Mouse (Mus musculus): ENCODE results near the gene Acss2.
"Not testable (repeated sequence)": the region's sequence is repeated elsewhere in the genome, so short reads cannot be mapped to it uniquely, and the experiment has no call there.

The Acss2 gene

GRCm38 (mm10) chr2:155537761-155538462, 20.2 kb downstream of the Acss2 start:
- DNase-seq (ENCODE audit: low read depth, low spot score) = no peak

GRCm38 (mm10) chr2:155538463-155539057, 20.8 kb downstream of the Acss2 start:
- not testable (repeated sequence) for DNase-seq (ENCODE audit: low read depth, low spot score)

DNA sequence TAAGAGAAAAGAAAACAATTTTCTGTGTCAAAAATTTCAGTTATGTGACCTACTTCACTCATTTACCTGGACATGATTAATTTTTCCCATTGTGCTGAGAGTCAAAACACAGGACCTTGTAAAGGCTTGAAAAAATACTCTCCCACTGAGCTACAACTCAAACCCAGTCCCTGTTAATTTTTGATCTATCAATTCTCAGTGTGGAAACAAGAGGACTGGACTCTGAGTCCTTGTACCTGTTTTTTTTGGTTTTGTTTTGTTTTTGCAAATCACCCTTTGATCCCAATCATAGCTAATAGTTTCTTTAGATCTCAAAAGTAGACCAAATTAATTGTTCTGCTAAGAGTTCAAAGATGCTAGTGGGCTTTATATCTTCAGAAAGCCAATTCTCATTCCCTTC, 21.9 kb downstream of the Acss2 start:
- DNase-seq (ENCODE audit: low read depth, low spot score) = no peak

DNA sequence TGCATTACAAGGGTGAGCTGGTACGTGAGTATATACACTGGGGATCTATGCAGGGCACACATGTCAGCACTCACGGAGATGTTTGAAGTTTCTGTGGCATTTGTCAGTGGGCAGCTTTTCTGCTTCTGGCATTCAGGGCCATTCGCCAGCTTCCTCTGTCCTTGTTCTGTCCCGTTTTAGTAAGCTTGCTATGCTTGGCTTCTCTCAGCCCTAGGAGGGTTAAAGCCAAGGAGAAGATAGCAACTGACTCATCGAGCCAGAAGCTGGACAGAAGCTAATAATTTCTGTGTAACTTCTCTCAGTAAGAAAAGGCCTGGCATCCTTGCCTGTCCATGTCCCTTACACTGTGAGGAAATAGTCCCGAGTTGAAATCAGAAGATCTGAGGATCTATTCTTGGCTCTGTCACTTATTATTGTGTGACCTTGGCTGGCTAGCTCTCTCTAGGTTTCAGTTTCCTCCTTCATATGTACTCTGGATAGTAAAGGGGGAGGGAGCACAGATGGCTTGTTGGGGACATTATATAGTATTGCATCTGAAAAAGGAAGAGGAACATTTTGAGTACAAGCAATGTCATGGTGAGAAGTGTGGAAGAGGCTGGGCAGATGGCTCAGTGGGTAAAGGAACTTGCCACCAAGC, 23.2 kb downstream of the Acss2 start:
- no peak for DNase-seq (ENCODE audit: low read depth, low spot score)

- no peak for DNase-seq (ENCODE audit: low read depth, low spot score)
Observed at GRCm38 (mm10) chr2:155546955-155547354, 29.2 kb downstream of the Acss2 start.

DNA sequence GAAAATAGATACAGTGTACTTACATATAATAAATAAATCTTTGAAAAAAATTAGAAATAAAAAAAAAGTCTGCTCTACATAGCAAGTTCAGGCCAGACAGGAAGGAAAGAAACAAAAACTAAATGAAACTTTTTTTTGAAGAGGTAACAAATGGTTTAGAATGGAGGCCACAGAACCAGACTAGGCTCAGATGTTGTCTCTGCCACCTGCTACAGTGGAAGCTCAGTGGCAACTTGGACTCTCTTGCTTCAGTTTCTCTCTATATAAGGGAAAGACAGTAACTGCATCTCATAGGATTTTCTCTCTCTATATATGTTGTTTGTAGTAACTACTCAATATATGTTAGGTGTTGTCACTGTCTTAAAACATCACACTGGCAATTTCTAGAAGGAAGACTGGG, 34.6 kb downstream of the Acss2 start:
- no peak for DNase-seq (ENCODE audit: low read depth, low spot score)

- DNase-seq (ENCODE audit: low read depth, low spot score) = no peak
Observed at GRCm38 (mm10) chr2:155552949-155553354, 35.2 kb downstream of the Acss2 start.

DNA sequence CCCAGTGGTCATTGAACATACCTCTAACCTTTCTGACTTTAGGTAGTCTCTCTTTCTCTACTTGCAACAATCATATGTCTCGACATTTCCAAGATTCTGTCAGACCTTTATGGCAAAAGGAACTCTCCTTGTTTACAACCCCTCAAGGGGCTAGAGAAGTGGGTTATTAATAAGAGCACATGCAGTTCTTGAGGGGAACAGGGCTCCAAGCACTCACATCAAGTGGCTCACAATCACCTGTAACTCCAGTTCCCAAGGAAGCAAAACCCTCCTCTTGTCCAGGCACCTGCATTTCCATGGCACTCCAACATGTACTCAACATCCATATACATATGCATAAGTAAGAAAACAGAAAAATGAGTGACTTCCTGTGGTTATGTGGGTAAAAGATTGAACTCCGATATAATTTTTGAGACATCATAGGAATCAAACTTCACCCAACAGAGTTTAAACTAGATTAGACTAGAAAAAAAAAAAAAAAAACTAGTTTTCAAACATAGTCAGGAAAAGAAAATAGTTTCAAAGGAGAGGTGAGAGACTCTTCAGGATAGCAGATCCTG, 36.8 kb downstream of the Acss2 start:
- no peak for DNase-seq (ENCODE audit: low read depth, low spot score)

- no peak for DNase-seq (ENCODE audit: low read depth, low spot score)
Observed at GRCm38 (mm10) chr2:155562209-155562608, 44.5 kb downstream of the Acss2 start.

- no peak for DNase-seq (ENCODE audit: low read depth, low spot score)
Observed at GRCm38 (mm10) chr2:155562934-155563333, 45.2 kb downstream of the Acss2 start.

DNA sequence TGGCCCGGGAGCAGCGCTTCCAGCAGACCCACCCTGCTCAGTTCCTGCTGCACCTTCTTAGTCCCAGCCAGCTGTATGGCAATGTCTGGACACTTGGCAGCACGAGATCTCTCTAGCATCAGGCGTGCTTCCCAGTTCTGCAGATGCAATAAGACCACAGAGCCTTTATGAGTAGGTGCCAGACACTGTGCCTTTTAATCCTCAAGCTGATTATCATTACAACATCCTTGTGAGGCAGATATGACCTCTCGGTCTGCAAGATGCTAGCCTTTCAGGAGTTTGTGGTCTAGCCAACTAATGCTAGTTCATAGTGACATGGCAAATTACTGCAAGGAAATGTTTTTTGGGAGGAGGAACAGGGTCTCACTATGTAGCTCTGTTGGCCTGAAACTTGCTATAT, 50.0 kb downstream of the Acss2 start:
- DNase-seq (ENCODE audit: low read depth, low spot score) = no peak

GRCm38 (mm10) chr2:155569223-155569807, 51.6 kb downstream of the Acss2 start:
- DNase-seq (ENCODE audit: low read depth, low spot score) = no peak

GRCm38 (mm10) chr2:155573001-155573400, 55.3 kb downstream of the Acss2 start:
- no peak for DNase-seq (ENCODE audit: low read depth, low spot score)

- DNase-seq (ENCODE audit: low read depth, low spot score) = no peak
Observed at GRCm38 (mm10) chr2:155573996-155574395, 56.2 kb downstream of the Acss2 start.

DNA sequence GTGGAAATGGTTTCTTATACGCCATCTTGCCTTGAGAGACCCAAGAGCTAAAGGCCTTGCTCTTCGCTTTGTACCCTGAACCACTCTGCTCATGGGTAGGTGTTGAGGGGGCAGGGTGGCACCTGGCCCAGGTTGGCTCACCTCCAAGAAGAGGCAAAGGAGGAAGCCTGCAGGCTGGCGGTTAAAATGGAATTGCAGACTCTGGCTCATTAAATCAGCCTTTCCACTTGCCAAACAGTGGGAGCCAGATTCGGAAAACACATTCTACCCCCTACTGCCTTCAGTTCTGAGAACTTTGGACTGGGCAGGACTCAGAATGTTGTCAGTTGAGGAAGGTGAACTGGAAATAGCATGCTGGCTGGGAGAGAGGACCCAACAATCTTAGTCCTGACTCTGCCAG, 57.0 kb downstream of the Acss2 start:
- no peak for DNase-seq (ENCODE audit: low read depth, low spot score)

GRCm38 (mm10) chr2:155576656-155577055, 58.9 kb downstream of the Acss2 start:
- no peak for DNase-seq (ENCODE audit: low read depth, low spot score)

DNA sequence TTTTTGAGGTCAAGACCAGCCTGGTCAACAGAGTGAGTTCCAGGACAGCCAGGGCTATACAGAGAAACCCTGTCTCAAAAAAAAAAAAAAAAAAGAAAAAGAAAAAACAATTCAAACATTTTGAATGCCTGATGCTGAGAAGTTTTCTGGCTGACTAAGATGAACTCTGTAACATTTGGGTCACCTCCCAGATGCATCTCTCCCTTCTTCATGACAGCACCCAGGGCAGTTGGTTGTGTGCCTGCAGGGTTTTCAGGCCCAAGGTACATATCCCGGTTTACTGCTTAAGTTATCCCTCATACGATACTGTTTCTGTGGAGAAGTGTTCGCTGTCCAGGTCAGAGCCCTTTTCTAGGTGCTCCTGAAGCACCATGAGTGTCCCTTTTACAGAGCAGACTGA, 62.6 kb downstream of the Acss2 start:
- no peak for DNase-seq (ENCODE audit: low read depth, low spot score)

- no peak for DNase-seq (ENCODE audit: low read depth, low spot score)
Observed at GRCm38 (mm10) chr2:155582384-155582995, 64.7 kb downstream of the Acss2 start.

- DNase-seq (ENCODE audit: low read depth, low spot score) = no peak
Observed at GRCm38 (mm10) chr2:155582996-155583395, 65.2 kb downstream of the Acss2 start.

DNA sequence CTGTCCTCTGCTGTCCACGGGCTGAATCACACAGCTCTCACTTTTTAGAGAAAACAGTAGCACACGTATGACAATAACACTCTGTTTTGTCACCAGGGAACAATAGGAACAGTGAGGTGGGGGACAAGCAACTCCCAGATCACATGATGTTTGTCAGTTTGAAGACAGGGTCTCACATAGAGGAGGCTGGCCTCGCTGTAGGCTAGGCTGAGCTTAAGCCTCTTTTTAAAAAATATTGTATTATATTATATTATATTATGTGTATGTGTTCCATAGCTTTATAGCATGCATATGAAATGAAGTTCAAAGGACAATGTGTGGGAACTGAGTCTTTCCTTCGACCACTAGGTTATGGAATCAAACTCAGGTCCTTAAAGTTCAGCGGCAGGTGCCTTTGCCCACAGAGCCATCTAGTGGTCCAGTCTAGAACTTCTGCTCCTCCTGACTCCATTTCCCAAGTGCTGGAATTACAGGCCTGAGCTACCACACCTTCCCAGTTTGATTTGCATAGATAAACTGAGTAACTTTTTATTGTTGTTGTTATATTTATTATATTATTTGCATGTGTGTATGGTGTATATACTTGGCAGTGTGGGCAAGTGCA, 66.3 kb downstream of the Acss2 start:
- DNase-seq (ENCODE audit: low read depth, low spot score) = peak; percentile 63

DNA sequence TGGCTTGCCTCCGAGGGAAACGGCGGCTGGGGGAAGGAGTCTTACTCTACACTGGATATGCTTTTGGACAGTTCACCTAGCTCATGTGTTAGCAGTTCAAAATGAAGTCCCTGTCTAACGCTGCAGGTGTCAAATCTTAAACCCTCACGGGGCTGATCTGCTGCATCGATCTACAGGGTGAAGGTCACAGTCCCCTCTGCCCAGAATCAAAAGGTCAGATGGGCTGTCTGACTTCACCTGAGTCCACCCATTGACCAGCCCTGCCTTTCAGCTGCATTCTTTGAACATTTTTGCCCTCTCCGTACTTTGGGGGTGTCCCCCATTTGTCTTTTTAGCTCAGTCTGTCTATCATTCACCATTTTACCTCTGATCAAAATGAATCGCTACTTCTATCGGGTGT, 67.3 kb downstream of the Acss2 start:
- no peak for DNase-seq (ENCODE audit: low read depth, low spot score)

GRCm38 (mm10) chr2:155585486-155585885, 67.7 kb downstream of the Acss2 start:
- no peak for DNase-seq (ENCODE audit: low read depth, low spot score)

All from mesoderm, embryonic 11.5 days (tissue).